Mouse (Mus musculus) CD8-positive naive resting alpha-beta T cell, adult 2 months (primary cell): ENCODE measurements around the gene Cd55.
"Not testable (repeated sequence)": the region's sequence is repeated elsewhere in the genome, so short reads cannot be mapped to it uniquely, and the experiment has no call there.

Experiments used
- DNase-seq, 2 experiments: peaks; one replicate each; pipeline ENCODE4 v3.0.0; 2022; ENCODE audit warnings: low read depth in 2 of 2, low spot score in 2 of 2

Gene Cd55

GRCm38 (mm10) chr1:130427175-130427853 lies 35.2 kb downstream of the Cd55 start:
- DNase-seq: not testable (repeated sequence)

GRCm38 (mm10) chr1:130422664-130423111 lies 39.9 kb downstream of the Cd55 start, which contains the start of gene Cd55b:
Cd55b (minus strand) TSS chr1:130423009.
- DNase-seq: no peak

- DNase-seq: not testable (repeated sequence)
These were observed 40.5 kb downstream of the Cd55 start for GRCm38 (mm10) chr1:130422033-130422432.

GRCm38 (mm10) chr1:130397109-130397508 lies 65.4 kb downstream of the Cd55 start:
- DNase-seq: not testable (repeated sequence)
